Mouse (Mus musculus) forebrain, embryonic 16.5 days (tissue): ENCODE results near the gene Nudt2. TPM values are rescaled to one million over a fixed set of nuclear protein-coding genes. Genes with fewer than 3 reads are reported as not detected.

Experiments
- ATAC-seq: fragments of 200-750 bp; cut with Nextera tagmentation; 2 replicates; pipeline ENCODE4 v1.8.0; 2017; ENCODE audit warnings: mild to moderate bottlenecking, moderate library complexity
- H3K27ac ChIP-seq: fragments of 300-500 bp; sonication (generic); 2 replicates; pipeline ENCODE4 v1.5.1; 2014; ENCODE audit warnings: low read length, control low read depth
- H3K27me3 ChIP-seq: fragments of 300-500 bp; sonication (generic); replicated peaks from 2 replicates; pipeline ENCODE4 v1.6.1; 2014; ENCODE audit warnings: low read length; ENCODE audit not compliant: control insufficient read depth, insufficient read depth
- H3K36me3 ChIP-seq: fragments of 300-500 bp; sonication (generic); 2 replicates; pipeline ENCODE4 v1.6.1; 2014; ENCODE audit not compliant: control insufficient read depth, insufficient read depth
- H3K4me1 ChIP-seq: fragments of 300-500 bp; sonication (generic); replicated peaks from 2 replicates; pipeline ENCODE4 v1.6.1; 2014; ENCODE audit warnings: low read length; ENCODE audit not compliant: control insufficient read depth, insufficient read depth
- H3K4me2 ChIP-seq: fragments of 300-500 bp; sonication (generic); 2 replicates; pipeline ENCODE4 v1.6.1; 2014; ENCODE audit warnings: mild to moderate bottlenecking, low read length, control low read depth
- H3K4me3 ChIP-seq: fragments of 300-500 bp; sonication (generic); replicated peaks from 2 replicates; pipeline ENCODE4 v1.5.1; 2014; ENCODE audit warnings: mild to moderate bottlenecking, low read length, control low read depth
- H3K9ac ChIP-seq: fragments of 300-500 bp; sonication (generic); replicated peaks from 2 replicates; pipeline ENCODE4 v1.6.1; 2014; ENCODE audit warnings: low read depth, low read length, control low read depth
- H3K9me3 ChIP-seq: fragments of 300-500 bp; sonication (generic); 2 replicates; pipeline ENCODE4 v1.6.1; 2016; ENCODE audit warnings: low read length; ENCODE audit not compliant: control insufficient read depth
- WGBS: fragments of 180-500 bp; shearing (Covaris S2); extraction: QIAGEN DNeasy Blood & Tissue Kit; methylation state at CpG from one replicate; pipeline ENCODE4 v1.1.7; 2014; 5-methylcytosine and 5-hydroxymethylcytosine counted together
- polyA plus RNA-seq: library from polyadenylated mRNA; unstranded; fragments of >200 nt; fragmentation: Nextera tagmentation; extraction: Ambion mirVana; gene quantifications from 2 replicates; pipeline ENCODE4 v1.2.1, GENCODE M21; 2015

The Nudt2 gene
- polyA plus RNA-seq, 1 experiment from 2014 or later = 68.2 TPM

DNA sequence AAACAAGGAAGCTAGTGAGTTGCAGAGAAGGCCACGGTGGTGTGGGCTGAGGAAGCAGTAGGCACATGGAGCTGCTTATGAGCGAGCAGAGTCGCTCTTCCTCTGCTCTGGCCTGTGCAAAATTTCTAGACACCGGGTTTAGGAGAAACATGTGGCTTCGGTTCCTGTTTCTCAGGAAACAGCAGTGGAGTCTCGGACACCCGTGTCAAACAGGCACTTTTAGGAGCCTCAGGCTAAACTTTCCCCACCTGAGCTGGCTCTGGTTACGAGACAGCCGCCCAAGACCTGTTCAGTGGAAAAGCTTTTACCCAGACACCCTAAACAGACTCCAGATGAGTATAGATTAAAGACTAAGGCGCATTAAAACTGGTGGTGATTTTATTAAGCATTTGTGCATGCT is 4.2 kb downstream of the Nudt2 start:
- no peak overlapping the region for H3K4me3 ChIP-seq
- 71% methylated on average over 10 of the region's 10 CpGs for WGBS
- H3K9me3 ChIP-seq = no peaks in the 10 kb centered on the region
- H3K27ac ChIP-seq = no peak overlapping the region
- peaks cover 34% of the 10 kb centered on the region for H3K4me1 ChIP-seq
- H3K36me3 ChIP-seq = no peaks in the 10 kb centered on the region
- no peak overlapping the region for H3K9ac ChIP-seq
- no peak overlapping the region for H3K4me2 ChIP-seq
- H3K27me3 ChIP-seq = no peaks in the 10 kb centered on the region
- ATAC-seq = no peak

DNA sequence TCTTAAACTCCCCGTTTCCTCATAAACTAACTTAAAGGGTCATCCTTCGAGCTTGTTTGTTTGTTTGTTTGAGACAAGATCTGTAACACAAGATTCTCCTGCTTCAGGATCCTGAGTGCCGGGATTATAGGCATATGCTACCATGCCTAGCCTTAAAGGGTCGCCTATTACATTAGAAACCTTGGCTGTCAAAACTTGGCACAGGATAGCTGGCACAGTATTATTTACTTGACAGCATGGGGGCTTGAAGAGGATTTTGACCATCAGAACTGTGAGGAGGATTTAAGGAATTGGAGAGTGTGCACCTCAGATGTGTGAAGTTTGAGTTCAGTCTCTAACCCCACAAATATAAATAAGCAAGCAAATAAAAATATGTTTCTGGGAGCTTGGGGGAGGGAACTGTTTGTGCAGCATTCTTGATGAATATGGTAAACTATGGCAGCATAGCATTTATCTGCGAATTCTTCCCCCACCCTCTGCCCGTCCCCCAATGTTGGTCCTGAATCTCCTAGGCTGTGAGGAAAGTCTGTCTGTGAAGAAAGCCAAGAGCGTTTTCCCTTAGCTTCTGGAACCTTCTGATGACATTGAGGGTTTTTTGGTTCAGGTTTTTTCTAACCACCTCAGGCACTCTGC is 5.2 kb downstream of the Nudt2 start:
- peak overlapping the region; percentile 64 for H3K27ac ChIP-seq
- no peak overlapping the region for H3K4me2 ChIP-seq
- H3K27me3 ChIP-seq = no peaks in the 10 kb centered on the region
- ATAC-seq = peak; percentile 30
- no peaks in the 10 kb centered on the region for H3K9me3 ChIP-seq
- WGBS = 25% methylated on average over 7 of the region's 7 CpGs
- no peaks in the 10 kb centered on the region for H3K36me3 ChIP-seq
- H3K4me1 ChIP-seq = peaks cover 34% of the 10 kb centered on the region
- no peak overlapping the region for H3K9ac ChIP-seq
- H3K4me3 ChIP-seq = no peak overlapping the region

DNA sequence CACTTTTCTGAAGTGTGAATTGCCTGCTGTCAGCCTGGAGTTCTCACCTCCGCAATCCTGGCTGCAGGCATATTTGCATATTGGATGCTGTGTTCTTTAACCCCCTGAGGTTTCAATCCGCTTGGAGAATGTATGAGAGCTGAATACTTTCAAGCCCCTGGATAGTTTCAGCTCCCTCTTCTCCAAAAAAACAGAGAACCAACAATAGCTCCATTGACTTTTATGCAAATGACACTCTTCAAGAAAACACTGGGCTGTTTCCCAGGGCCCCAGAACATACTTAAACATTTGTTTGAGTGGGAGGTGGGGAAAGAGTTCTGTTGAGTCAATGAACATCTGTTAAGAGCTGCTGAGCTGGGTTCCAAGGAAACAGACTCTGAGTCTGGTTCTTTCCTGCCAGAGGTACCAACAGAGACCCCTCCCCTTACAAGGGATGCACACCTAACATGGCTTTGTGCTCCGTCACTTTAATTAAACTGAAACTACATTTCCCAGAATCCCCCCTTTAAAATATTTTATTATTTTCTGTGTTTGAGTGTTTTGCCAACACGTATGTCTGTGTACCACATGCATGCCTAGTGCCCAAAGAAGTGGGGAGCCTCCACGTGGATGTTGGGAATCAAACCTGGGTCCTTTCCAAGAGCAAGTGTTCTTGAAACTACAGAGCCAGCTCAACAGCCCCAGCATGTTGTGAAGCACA is 5.9 kb downstream of the Nudt2 start:
- H3K4me3 ChIP-seq = no peak overlapping the region
- peaks cover 32% of the 10 kb centered on the region for H3K4me1 ChIP-seq
- H3K4me2 ChIP-seq = peak overlapping the region; percentile 23
- peak overlapping the region; percentile 64 for H3K27ac ChIP-seq
- H3K36me3 ChIP-seq = no peaks in the 10 kb centered on the region
- no peaks in the 10 kb centered on the region for H3K9me3 ChIP-seq
- no peaks in the 10 kb centered on the region for H3K27me3 ChIP-seq
- no peak overlapping the region for H3K9ac ChIP-seq
- ATAC-seq = peak; percentile 89
- 4% methylated on average over 5 of the region's 5 CpGs for WGBS

- H3K9ac ChIP-seq = no peak overlapping the region
- H3K36me3 ChIP-seq = no peaks in the 10 kb centered on the region
- no peaks in the 10 kb centered on the region for H3K27me3 ChIP-seq
- no peak for ATAC-seq
- peak overlapping the region; percentile 64 for H3K27ac ChIP-seq
- 81% methylated on average over 1 of the region's 1 CpGs for WGBS
- H3K9me3 ChIP-seq = no peaks in the 10 kb centered on the region
- no peak overlapping the region for H3K4me3 ChIP-seq
- H3K4me2 ChIP-seq = peak overlapping the region; percentile 23; the same call in 1 of the 2 replicates
- peaks cover 32% of the 10 kb centered on the region for H3K4me1 ChIP-seq
These were observed 6.4 kb downstream of the Nudt2 start for GRCm38 (mm10) chr4:41471384-41471689.

GRCm38 (mm10) chr4:41477648-41478160 is 12.8 kb downstream of the Nudt2 start:
- 91% methylated on average over 9 of the region's 9 CpGs for WGBS
- no peak overlapping the region for H3K9ac ChIP-seq

GRCm38 (mm10) chr4:41478751-41479455 is 14.0 kb downstream of the Nudt2 start:
- peaks cover 5% of the 10 kb centered on the region; the same call in 1 of the 2 replicates for H3K36me3 ChIP-seq
- H3K4me3 ChIP-seq = no peak overlapping the region
- H3K9ac ChIP-seq = no peak overlapping the region
- H3K4me2 ChIP-seq = no peak overlapping the region
- 59% methylated on average over 4 of the region's 4 CpGs for WGBS
- H3K4me1 ChIP-seq = 0 out of 2 replicates have a peak, but pooled peaks cover 2% of the 10 kb centered on the region
- no peaks in the 10 kb centered on the region for H3K9me3 ChIP-seq
- no peak overlapping the region for H3K27ac ChIP-seq
- no peak for ATAC-seq
- H3K27me3 ChIP-seq = no peaks in the 10 kb centered on the region

More at GRCm38 (mm10) chr4:41477648-41478160, 12.8 kb downstream of the Nudt2 start:
- Histone ChIP-seq H3K9me3 (no peaks in the 10 kb centered on the region), H3K4me3 (no peak overlapping the region), H3K36me3 (peaks cover 5% of the 10 kb centered on the region; the same call in 1 of the 2 replicates), H3K4me1 (0 out of 2 replicates have a peak, but pooled peaks cover 2% of the 10 kb centered on the region), H3K27me3 (no peaks in the 10 kb centered on the region), H3K4me2 (no peak overlapping the region), H3K27ac (no peak overlapping the region)
- ATAC-seq = no peak

- Histone ChIP-seq H3K4me3 (no peak overlapping the region), H3K4me1 (0 out of 2 replicates have a peak, but pooled peaks cover 2% of the 10 kb centered on the region), H3K9ac (no peak overlapping the region), H3K4me2 (no peak overlapping the region), H3K9me3 (no peaks in the 10 kb centered on the region), H3K27ac (no peak overlapping the region), H3K27me3 (no peaks in the 10 kb centered on the region), H3K36me3 (peaks cover 5% of the 10 kb centered on the region; the same call in 1 of the 2 replicates)
- 59% methylated on average over 1 of the region's 1 CpGs for WGBS
- ATAC-seq = no peak
These were observed 14.5 kb downstream of the Nudt2 start for GRCm38 (mm10) chr4:41479456-41479804.

DNA sequence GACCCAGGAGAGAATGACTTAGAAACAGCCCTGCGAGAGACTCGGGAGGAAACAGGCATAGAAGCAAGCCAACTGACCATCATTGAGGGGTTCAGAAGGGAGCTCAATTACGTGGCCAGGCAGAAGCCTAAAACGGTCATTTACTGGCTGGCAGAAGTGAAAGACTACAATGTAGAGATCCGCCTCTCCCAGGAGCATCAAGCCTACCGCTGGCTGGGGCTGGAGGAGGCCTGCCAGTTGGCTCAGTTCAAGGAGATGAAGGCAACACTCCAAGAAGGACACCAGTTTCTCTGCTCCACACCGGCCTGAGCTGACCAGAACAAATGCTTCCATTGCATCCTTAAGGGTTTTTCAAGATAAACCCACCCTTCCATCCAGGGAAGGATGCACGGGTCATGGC is 15.3 kb downstream of the Nudt2 start:
- Histone ChIP-seq H3K9ac (no peak overlapping the region), H3K4me2 (no peak overlapping the region), H3K9me3 (no peaks in the 10 kb centered on the region), H3K27ac (no peak overlapping the region), H3K36me3 (peaks cover 5% of the 10 kb centered on the region; the same call in 1 of the 2 replicates), H3K27me3 (no peaks in the 10 kb centered on the region), H3K4me1 (0 out of 2 replicates have a peak, but pooled peaks cover 2% of the 10 kb centered on the region), H3K4me3 (no peak overlapping the region)
- no peak for ATAC-seq
- WGBS = 84% methylated on average over 8 of the region's 8 CpGs

GRCm38 (mm10) chr4:41481601-41482017 is 16.7 kb downstream of the Nudt2 start:
- H3K4me1 ChIP-seq = 0 out of 2 replicates have a peak, but pooled peaks cover 2% of the 10 kb centered on the region
- WGBS = 42% methylated on average over 6 of the region's 6 CpGs
- H3K4me3 ChIP-seq = no peak overlapping the region
- H3K36me3 ChIP-seq = peaks cover 5% of the 10 kb centered on the region; the same call in 1 of the 2 replicates
- H3K9ac ChIP-seq = no peak overlapping the region
- no peak for ATAC-seq
- no peaks in the 10 kb centered on the region for H3K27me3 ChIP-seq
- H3K9me3 ChIP-seq = no peaks in the 10 kb centered on the region
- no peak overlapping the region for H3K27ac ChIP-seq
- H3K4me2 ChIP-seq = no peak overlapping the region
